Mouse (Mus musculus) heart, postnatal 25 days (tissue): ENCODE results near the gene Zfhx3. TPM values are rescaled to one million over a fixed set of nuclear protein-coding genes. Genes with fewer than 3 reads are reported as not detected.

Experiments
- DNase-seq: peaks from one replicate; pipeline ENCODE4 v3.0.0; 2022; ENCODE audit warnings: low spot score
- intact Hi-C: fragments of 180-260 bp; cut with DNase I; formaldehyde crosslinking; loops from one replicate; pipeline ENCODE4 v1.15.1; 2025
- total RNA-seq, 2 experiments: library from RNA; stranded (reverse); gene quantifications; 2 replicates each; pipeline ENCODE4 v1.2.3; 2021

Zfhx3 gene
- total RNA-seq, 2 experiments from 2014 or later, result 6.0 to 8.2 TPM

DNA sequence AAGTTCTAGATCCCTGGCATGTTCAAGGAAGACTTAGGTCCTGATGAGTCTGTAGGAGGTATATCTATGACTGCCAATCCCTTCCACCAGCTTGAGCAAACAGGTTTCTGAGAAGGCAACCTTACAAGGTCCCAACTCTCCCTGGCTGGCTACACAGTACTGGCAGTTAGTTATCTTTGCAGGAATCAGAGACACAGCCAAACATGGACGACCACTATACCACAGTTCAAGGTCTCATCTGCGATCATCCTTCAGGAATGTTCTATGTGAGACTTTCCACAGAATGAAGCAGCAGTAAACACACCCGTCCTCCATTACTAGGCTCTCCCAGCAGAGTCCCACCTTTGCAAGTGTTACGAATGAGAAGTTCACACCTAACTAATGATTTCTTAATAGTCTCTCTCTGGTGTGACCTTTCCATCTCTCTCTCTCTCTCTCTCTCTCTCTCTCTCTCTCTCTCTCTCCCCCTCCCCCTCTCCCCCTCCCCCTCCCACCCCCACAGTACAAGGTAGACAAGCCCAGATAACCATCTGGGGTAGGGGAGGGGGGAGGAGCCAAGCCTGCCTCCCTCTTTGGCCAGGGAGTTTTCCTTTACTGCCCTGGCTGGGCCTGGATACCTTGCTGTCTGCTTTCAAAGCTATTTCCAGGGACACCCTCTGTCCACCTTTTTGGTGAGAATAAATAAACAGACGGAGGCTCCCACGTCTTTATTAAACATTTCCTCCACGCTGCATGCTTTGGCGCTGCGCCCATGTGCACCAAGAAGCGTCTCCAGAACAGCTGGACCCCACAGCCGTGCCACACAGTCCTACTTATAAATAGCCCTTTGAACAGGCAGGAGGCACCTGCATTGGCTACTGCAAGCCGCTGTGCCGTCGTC, 748.4 kb downstream of the Zfhx3 start:
- no peak for DNase-seq
- intact Hi-C loops, result loop anchor here (5.0 kb wide), 1 partner anchor 94 kb away; no protein-coding TSS in a partner anchor

DNA sequence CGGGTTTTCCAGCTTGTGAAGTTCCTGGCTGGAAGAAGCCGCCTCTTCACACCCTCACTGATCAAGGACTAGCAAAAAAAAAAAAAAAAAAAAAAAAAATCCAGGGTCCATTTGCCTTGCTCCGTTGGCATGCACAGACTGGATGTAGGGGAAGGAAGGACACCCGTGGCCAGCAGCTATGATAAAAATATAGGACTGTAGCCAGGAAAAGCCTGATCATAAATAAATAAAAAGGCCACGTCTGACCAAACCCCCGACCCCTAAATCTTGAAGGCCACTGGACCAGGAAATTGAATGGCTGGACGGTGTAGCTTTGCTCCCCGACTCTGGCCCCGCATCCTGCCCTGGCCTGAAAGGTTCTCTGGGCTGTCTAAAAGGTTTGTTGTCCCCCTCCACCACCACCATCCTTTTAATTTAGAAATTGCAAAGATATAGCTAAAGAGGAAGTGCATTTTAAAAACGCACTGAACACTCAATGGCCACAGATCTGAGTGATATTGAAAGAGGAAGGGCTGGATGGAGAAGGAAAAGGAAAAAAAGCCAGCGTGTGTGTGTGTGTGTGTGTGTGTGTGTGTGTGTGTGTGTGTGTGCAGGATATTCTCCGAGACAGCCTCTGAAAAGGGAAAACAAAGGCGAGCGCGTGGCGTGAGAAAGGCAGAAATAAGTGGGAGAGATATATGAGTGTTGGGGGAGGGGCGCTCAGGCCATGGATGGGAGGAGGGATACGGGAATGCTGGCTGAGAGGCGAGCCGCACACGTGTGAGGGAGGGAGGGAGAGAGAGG, 749.2 kb downstream of the Zfhx3 start:
- no peak for DNase-seq
- intact Hi-C loops, result loop anchor here (5.0 kb wide), 1 partner anchor 94 kb away; no protein-coding TSS in a partner anchor

DNA sequence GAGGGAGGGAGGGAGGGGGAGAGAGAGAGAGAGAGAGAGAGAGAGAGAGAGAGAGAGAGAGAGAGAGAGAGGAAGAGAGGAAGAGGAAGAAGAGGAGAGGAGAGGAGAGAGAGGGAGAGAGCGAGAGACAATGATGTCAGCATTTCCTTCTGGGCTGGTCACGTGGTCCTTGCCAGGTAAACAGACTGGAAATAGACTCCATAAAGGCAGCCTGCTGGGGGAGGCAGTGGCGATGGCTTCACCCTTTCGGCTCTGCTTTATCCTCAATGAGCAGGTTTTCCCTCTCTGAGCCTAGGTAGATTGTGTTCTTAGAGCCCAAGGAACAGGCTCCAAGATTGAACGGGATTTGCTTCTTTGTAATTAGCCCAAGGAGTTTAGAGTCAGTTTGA, 749.8 kb downstream of the Zfhx3 start:
- intact Hi-C loops, result loop anchor here (5.0 kb wide), 1 partner anchor 95 kb away; no protein-coding TSS in a partner anchor
- no peak for DNase-seq

DNA sequence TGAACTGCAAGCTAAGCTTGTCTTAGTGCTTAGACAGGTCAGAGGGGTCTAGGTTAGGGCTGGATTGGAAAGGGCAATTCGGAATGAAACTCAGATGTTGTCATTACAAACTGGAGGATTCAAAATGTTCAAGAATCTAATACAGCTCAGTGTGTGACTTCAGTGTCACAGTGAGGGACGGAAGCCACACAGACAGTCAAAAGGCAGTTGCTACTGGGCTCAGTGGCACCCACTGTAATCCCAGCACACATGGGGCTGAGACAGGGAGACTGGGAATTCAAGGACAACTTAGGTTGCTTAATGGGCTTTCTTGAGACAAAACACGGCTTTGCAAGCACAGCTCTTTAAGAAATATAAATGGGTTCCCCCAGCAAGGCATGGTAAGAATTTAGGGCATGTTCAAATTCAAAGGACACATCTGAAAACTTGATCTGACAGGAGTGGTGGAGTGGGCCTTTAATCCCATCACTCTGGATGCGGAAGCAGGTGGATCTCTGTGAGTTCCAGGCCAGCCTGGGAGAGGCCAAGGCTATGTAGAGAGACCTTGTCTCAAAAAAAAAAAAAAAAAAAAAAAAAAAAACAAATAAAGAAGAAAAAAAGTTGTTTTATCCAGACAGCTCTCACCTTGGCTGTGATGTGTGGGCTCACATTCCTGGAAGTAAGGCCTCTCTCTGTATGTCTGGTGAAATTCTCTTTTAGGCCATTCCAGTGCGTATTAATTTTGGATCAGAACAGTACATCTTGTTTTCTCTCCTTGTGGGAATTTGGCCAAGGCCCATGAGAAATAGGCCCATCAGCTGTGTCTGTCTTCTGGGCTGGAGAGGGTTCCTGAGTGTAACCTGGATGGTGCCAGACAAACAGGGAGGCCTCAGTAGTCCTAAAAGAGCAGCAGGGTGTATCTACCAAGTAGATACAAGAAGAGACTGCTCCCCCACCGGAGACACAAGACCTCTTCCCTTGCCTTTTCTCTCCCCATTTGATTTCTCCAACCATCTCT, 750.5 kb downstream of the Zfhx3 start:
- intact Hi-C loops, result loop anchor here (5.0 kb wide), 1 partner anchor 96 kb away; no protein-coding TSS in a partner anchor
- no peak for DNase-seq

DNA sequence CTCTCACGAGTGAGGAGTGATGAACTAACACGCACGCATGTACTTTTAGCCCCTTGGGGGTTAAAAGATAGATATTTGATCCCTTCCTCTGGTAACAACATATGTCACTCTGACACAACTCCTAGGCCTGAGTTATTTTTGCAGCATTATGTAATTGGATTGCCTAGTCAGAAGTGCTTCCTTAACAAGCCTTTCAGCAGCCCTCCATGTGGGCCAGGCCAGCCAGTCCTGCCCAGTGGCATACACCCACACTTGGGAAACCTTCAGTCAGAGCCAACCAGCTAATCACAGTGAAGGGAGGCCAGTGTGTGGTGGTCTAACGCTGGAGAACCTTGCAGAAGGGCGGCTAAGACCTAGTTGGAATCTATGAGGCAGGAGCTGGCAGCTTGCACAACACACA, 751.4 kb downstream of the Zfhx3 start:
- no peak for DNase-seq
- intact Hi-C loops, result loop anchor here (5.0 kb wide), 1 partner anchor 97 kb away; no protein-coding TSS in a partner anchor

DNA sequence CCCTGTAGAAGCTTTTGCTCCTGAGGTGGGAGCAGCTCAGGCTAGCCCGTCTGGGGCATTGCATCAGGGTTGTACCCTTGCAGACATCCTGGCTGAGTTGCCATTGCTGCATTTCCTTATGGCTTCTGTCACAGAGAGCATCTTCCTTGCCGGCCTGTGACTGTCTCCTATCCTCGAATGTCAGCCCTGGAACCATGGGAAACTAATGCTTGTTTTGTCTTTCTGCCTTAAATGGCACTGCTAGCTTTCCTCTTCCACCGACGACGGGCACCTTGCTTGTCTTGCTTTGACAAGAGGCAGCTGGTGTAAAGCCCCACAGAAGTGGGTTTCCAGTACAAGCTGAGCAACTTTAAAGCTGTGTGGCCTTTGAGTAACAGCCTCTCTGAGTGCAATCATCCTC, 752.1 kb downstream of the Zfhx3 start:
- DNase-seq, result no peak
- intact Hi-C loops, result loop anchor here (5.0 kb wide), 1 partner anchor 97 kb away; no protein-coding TSS in a partner anchor

DNA sequence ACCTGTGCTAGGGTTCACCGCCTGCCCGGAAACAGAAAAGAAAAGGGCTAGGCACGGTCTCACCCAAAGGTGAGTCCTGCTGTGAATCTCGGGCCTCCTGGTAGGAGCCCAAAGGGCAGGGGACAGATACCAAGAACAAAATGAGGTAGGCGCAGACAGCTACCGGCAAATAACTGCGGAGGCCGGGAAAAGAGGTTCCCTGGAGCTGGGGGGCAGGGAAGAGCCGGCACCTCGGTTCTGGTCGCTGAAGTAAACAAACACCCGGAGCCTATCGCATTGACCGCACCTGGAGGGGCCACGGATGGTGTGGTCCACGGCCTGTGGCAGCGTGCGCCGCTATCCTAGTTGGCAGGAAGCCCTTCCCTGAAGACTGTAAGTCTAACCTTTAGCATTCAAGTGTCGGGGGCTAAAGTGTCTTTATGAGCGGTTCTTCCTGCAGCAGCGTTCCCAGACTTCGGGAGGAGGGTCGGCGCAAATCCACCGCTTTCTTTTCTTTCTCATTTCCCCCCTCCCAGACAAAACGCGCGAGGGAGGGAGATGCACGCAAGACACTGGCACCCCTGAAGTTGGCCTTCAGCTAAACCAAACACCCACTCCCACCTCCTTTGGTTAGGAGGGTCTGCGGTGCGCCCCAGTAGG, 752.9 kb downstream of the Zfhx3 start:
- intact Hi-C loops, result loop anchor here (5.0 kb wide), 1 partner anchor 123 kb away; no protein-coding TSS in a partner anchor

DNA sequence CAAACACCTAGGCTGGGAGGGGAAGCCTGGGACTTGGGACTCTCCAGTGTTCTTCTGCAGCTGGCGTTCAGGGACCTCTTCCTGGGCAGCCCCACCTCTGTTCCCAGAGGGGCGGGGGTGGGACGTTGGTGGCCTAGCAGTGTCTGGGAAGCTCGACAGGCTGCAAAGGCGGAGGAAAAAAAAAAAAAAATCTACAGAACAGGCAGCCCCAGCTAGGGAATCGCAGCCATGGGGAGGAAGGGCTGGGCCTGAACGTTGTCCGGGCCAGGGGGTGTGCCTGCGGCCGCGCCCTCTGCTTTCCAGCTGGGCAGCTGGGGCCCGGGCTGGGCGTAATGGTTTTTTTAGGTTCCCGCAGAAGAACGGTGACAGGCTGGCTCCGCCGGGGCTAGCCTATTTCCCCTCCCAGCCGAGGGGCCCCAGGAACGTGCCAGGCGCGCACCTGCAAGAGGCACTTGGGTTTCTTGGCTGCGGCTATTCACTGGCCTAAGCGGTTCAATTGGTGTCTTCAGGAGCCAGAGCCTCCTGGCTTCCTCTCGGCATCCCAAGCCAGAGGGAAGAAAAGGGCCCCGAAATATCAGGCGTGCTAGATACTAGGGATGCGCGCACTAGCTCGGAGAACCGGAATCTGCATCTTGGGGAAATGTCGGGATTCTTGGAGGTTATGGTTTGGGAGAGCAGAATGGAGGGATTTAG, 753.6 kb downstream of the Zfhx3 start:
- no peak for DNase-seq
- intact Hi-C loops, result loop anchor here (5.0 kb wide), 1 partner anchor 124 kb away; no protein-coding TSS in a partner anchor

More for the DNA sequence above, 752.9 kb downstream of the Zfhx3 start:
- no peak for DNase-seq

DNA sequence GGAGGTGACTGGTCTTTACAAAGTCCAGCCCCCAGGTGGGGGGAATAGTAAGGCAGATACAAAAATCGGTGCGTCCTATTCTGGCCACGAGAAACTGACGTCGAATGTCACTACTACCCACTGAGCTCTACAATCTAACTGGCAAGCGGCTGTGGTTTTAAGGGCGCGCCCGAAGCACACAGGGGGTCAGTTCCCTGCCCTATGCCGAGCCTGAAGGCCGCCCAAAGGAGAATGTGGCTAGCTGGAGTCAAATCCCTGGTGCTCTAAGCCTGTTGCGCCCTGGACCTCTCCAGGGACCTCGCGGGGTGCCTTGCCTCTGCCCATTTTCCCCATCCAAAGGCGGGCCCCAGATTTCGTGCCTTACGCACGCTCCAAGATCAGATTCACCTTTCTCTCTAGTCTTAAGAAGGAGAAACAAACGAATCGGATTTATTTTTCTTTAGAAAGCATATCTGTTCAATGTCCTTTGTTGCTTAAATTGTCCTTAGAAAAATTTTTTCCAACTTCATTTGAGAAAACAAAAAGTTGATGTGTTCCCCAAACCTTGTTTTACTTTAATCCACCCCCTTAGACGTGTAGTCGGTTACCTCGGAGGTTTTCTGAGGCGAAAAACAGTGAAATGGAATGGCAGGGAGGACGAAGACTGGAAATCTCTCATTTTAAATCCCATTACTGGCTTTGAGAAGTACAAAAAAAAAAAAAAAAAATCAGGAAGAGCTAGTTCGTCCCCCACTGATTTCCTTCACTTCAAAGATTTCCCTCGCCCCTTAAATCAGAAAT, 754.4 kb downstream of the Zfhx3 start:
- intact Hi-C loops, result loop anchor here (5.0 kb wide), 1 partner anchor 125 kb away; no protein-coding TSS in a partner anchor
- no peak for DNase-seq

DNA sequence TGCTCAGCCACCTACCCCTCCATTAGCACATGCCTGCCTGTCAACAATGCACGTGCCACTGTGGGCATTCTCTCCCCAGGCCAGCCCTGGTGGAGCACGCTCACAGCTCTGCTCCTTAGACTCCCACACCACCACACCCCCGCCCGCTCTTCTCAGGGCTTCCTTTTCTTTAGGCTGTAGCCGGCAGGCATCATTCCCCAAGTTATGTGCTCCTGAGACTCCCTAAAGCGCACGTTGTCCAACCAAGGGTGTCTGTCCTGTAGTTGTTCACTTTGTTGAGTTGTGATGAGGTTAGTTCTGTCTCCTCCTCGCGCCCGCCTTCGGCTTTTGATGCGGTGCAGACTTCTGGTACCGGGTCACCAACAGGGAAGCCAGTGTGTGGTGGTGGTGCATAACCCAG, 755.1 kb downstream of the Zfhx3 start:
- DNase-seq, result no peak
- intact Hi-C loops, result loop anchor here (5.0 kb wide), 1 partner anchor 125 kb away; no protein-coding TSS in a partner anchor

DNA sequence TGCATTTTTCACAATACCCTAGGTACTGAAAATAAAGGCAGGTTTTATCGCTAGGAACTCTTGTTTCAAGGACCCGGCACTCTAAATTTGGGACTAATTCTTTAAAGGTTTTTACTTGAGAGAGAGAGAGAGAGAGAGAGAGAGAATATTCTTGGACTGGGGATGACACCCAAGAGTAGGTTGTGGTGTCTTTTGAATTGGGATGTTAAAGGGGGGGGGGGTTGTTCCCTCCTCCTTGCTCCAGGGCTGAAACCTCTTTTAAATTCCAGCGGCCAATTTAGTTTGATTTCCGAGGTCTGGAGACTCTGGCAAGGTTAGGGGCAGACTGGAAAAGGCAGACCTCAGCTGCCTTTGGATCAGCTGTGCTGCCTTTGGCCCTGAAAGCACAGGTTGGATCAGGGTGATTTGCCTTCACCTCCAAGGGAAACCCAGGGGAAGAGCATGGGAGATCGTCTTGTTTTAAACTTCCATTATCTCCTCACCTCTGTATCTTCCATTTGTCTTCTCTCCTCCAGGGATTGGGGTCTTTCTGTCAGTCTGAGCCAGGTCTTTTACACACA, 755.7 kb downstream of the Zfhx3 start:
- DNase-seq, result no peak
- intact Hi-C loops, result loop anchor here (5.0 kb wide), 1 partner anchor 126 kb away; no protein-coding TSS in a partner anchor

DNA sequence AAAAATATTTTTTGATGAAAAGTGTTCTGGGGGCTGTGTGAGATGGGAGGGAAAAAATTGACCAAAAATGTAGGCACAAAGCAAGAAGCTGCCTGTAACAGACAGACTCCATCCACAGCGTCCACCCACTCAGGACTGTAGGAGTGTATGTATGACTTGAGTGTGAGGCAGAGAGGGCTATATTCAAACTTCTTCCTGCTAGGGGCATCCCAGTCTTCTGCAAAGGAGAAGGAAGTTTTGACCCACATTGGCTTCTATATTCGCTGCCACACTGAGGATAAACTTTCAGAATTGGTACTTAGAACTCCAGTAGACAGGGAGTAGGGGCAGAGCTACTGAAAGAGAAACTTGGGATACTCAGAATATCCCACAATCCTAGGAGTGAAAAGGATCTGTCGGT, 756.6 kb downstream of the Zfhx3 start:
- intact Hi-C loops, result loop anchor here (5.0 kb wide), 1 partner anchor 127 kb away; no protein-coding TSS in a partner anchor

DNA sequence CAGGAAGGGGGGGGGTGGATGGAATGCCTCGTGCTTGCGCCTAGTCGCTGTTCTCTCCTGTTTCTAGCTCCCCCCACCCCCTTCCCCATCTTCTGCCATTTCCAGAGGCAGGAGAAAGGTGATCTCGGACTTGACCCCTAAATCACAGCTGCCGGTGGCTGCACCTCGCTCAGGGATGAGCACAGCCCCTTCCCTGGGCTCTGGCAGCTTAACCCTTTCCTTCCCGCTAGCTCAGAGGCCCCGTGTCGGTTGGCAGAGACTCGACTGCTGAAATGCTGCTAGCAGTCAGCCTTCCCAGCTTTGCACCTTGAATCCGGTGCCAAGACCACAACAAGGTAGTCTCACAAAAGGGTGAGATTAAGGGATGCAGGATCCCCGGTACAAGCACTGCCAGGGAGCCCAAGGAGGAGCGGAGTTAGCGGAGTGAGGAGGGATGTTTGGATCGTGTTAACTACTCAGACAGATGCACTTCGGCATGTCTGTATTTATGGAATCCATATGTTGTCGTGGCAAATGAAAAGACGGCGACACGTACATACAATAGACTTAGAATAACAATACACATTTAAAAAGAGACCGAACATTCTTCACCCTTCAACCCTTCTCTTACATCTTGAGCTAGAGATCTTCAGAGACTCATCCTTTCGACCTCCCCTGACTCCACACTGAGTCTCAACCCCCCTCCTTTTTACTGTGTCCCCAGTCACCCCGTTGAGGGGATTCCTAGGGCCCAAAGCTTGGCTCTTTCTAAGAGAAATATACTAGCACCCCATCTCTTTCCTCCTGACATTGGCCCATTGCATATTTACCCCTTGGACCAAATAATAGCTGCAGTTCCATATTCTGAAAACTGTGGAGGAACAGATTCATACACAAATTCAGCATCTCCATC, 757.3 kb downstream of the Zfhx3 start:
- intact Hi-C loops, result loop anchor here (5.0 kb wide), 2 partner anchors 83 to 127 kb away; no protein-coding TSS in a partner anchor
- no peak for DNase-seq

More for the DNA sequence above, 756.6 kb downstream of the Zfhx3 start:
- DNase-seq, result no peak

DNA sequence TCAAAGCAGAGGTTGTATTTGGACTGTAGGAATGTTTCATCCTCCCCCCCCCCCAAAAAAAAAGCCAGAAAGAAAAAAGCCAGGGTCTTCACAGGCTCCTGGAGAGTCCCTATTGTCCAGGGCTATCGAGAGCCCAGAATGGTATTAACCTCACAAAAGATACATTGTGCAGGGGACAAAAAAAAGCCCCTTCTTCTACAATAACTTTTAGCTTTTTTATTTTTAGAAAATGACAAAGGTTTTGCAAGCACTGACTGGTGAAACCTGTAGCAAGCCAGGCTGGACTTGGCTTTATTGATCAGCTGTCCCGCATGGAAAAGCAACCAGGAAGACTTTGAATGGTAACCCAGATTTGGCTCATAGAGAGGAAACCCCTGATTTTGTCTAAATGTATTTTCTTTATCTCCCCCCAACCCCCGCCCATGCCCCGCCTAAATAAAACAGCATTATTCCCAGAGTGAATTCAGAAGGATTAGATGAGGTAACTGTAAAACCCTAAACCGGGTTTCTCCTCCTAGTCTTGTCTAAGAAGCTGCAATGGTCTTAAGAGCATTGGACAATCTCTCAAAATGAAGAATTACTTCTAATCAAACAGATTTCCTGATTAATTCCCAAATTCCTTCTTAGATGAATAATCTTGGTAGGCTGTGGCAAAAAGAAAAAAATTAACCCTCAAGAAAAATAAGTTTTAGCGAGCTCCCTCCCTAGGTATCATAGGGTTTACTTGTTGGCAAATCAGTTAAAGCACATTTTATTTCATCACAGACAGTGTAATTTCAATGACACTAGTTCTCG, 759.1 kb downstream of the Zfhx3 start:
- intact Hi-C loops, result loop anchor here (5.0 kb wide), 1 partner anchor 81 kb away; no protein-coding TSS in a partner anchor
- DNase-seq, result no peak

DNA sequence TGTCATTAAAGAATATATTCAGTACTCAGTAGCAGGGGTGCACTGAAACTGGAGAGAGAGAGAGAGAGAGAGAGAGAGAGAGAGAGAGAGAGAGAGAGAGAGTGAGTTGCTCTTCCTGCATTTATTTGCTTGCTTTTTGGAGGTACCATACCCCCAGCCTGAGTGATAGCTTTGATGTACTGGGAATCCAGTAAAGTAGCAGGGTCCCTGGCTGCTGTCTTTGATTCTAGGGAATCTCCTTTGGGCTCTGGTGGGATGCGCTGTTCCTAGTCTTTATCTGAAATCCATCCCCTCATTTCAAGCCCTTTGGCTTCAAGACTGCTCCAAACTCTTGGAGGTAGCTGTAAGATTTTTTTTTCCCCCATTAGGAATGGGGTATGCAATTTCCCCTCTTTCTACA, 759.8 kb downstream of the Zfhx3 start:
- intact Hi-C loops, result loop anchor here (5.0 kb wide), 1 partner anchor 80 kb away; no protein-coding TSS in a partner anchor
- DNase-seq, result no peak
